Mouse (Mus musculus): ENCODE data around the gene AI837181. TPM values are rescaled to one million over a fixed set of nuclear protein-coding genes. Genes with fewer than 3 reads are reported as not detected.
A peak's percentile ranks its signal among the peaks of the same experiment; 100 is the strongest.

AI837181 gene
- polyA plus RNA-seq, 1 experiment from 2014 or later, result 63.9 TPM

DNA sequence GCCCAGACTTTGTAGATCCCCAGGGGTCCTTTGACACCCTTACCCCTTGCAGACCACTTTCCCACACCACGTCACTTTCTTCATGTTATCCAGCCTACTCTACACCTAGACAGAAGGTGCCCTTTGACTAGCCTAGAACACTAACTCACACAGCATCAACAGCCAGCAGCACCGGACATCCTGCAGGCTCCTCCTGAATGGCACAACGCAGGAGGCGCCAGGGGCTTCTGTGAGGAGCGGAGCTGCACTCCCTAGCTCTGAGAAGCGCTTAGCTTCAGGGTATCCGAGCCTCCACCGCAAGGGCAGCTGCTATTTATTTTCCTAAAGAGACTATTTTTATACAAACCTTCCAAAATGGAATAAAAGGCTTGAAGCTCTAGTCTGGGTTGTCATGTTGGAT lies 30.6 kb downstream of the AI837181 start:
- Histone ChIP-seq H3K36me3 (peaks cover 16% of the 10 kb centered on the region), H3K27me3 (ENCODE audit: insufficient read depth, poor library complexity, severe bottlenecking) (peaks cover 36% of the 10 kb centered on the region), H3K4me1 (replicated peaks) (peaks cover 46% of the 10 kb centered on the region), H3K9me3 (no peaks in the 10 kb centered on the region), H3K4me3 (peak overlapping the region; percentile 92), H3K27ac (0 out of 2 replicates have a peak overlapping the region, but pooled peaks have one; percentile 93)
- no peak for DNase-seq (ENCODE audit: low spot score)
- WGBS, result 64% methylated on average over 8 of the region's 8 CpGs

- Histone ChIP-seq H3K4me1 (replicated peaks) (peaks cover 52% of the 10 kb centered on the region), H3K27me3 (ENCODE audit: insufficient read depth, poor library complexity, severe bottlenecking) (peaks cover 27% of the 10 kb centered on the region), H3K36me3 (peaks cover 16% of the 10 kb centered on the region), H3K27ac (peak overlapping the region; percentile 93), H3K9me3 (no peaks in the 10 kb centered on the region), H3K4me3 (peak overlapping the region; percentile 92)
- 4% methylated on average over 26 of the region's 26 CpGs for WGBS
- no peak for DNase-seq (ENCODE audit: low spot score)
Measured at GRCm38 (mm10) chr19:5456241-5456921, 31.4 kb downstream of the AI837181 start.

DNA sequence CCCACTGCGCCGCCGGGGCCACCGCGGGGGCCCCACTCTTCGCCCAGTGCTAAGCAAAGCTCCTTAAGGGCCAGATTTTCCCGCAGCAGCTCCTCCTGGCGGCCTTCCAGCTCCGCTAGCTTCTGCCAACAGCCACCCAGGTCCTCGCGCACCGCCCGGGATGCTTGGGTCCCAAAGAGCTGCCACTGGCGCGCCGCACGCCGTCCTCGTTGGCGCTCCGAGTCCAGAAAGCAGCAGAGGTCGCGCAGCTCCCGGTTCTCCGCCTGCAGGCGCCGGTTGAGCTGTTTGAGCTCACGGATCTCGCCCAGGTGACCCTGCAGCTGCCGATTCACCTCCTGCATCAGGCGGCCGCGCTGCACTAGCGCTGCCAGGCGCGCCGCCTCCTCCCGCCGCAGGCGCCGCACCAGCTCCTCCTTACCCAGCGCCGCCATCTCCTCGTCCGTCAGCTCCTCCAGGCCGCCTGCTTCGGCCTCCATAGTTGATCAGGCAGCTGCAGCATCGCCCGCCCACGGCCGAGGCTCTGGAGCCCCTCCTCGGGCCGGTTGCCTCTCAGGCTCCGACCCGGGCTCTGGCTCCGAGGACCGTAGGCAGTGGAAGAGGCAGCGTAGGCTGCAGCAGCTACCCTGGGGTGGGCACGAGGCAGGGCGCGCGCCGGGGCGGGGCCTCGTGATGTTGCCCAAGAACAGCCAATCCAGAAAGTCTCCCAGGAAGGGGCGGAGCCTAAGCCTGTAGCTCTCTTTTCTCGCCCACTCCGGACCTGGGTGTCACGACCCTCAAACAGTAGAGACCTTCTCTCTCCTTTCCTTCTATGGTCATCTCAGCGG lies 32.2 kb downstream of the AI837181 start:
- H3K36me3 ChIP-seq, result peaks cover 16% of the 10 kb centered on the region
- H3K9me3 ChIP-seq, result no peaks in the 10 kb centered on the region
- DNase-seq (ENCODE audit: low spot score), result peak; percentile 95
- peaks cover 54% of the 10 kb centered on the region for H3K4me1 ChIP-seq (replicated peaks)
- H3K27ac ChIP-seq, result peak overlapping the region; percentile 93
- WGBS, result under 1% methylated on average over 70 of the region's 70 CpGs
- peak overlapping the region; percentile 92 for H3K4me3 ChIP-seq
- peaks cover 22% of the 10 kb centered on the region for H3K27me3 ChIP-seq (ENCODE audit: insufficient read depth, poor library complexity, severe bottlenecking)

DNA sequence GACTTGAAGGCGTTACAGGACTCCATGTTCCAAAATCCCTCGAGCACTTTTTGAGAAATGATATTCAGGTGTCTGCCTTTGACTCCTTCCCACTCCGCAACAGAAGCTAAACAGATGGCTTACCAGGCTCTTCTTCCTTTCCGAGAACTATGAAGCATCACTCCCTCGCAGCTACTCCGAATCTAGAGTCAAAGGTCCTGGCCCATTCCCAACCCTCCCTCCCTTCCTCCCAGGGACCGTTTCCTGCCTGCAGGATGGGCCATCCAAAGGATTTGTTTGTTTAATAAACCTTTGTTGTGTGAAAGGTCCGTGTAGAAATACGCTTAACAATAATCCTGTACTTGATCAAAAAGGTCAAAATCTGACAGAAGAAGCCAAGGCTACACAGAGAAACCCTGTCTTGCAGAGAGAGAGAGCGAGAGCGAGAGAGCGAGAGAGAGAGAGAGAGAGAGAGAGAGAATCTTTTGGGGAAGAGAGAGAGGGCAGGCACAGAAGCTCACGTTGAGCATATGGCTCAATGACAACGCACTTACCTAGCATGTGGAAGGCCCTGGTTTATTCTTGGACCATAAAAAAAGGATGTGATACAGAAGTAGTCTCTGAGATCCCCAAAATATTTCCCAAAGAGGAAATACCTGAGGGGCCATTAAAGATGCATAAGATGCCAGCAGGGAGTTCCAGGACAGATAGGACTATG lies 33.0 kb downstream of the AI837181 start, which contains the start of gene Ccdc85b:
Gene Ccdc85b (minus strand): TSS at position 149 of the 697 bp plus-strand sequence.
- H3K9me3 ChIP-seq, result no peaks in the 10 kb centered on the region
- H3K4me1 ChIP-seq (replicated peaks), result peaks cover 54% of the 10 kb centered on the region
- no peak for DNase-seq (ENCODE audit: low spot score)
- H3K27ac ChIP-seq, result peak within 1 kb of the TSS; percentile 93
- 20% methylated on average over 14 of the region's 14 CpGs for WGBS
- peaks cover 22% of the 10 kb centered on the region for H3K27me3 ChIP-seq (ENCODE audit: insufficient read depth, poor library complexity, severe bottlenecking)
- H3K36me3 ChIP-seq, result peaks cover 23% of the 10 kb centered on the region
- peak within 1 kb of the TSS; percentile 92 for H3K4me3 ChIP-seq

DNA sequence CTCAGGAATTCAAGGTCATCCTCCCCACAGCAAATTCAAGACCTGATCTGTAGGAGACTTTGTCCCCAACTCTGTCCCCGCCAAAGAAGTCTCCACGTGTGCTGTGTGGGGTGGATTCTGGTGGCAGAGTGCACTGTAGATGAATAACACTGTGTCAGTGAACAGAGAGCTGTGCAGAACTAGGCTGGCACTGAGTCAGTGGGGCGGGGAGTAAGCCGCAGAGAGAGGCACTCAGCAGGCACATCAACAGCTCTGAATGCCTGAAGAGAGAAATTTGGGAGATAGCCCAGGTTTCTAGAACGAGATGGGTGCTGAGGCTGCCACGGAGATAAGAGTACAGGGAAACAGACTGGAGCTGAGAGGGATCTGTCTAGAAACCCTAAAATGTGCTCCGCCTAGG lies 34.1 kb downstream of the AI837181 start:
- 71% methylated on average over 7 of the region's 7 CpGs for whole genome bisulfite sequencing
- Histone ChIP-seq H3K36me3 (peaks cover 29% of the 10 kb centered on the region), H3K27me3 (ENCODE audit: insufficient read depth, poor library complexity, severe bottlenecking) (peaks cover 22% of the 10 kb centered on the region), H3K4me1 (replicated peaks) (peaks cover 59% of the 10 kb centered on the region), H3K4me3 (no peak overlapping the region), H3K27ac (no peak overlapping the region), H3K9me3 (no peaks in the 10 kb centered on the region)
- no peak for DNase-seq (ENCODE audit: low spot score)

DNA sequence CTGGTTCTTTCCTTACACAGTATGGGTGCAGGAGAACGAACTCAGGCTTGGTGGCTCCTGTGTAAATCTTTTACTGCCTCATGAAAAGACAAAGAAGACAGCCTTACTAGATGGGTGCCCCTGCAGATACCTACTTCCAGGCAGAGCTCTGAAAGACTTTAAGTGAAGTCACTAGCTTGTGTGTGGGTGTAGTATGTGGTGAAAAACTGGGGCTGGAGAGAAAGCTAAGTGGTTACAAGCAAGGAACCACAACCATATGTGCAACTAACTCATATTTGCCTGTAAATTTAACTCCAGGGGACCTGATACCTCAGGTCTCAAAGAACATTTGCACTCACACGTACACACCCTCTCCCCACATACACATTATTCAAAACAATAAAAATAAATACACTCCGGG lies 35.0 kb downstream of the AI837181 start:
- DNase-seq (ENCODE audit: low spot score), result no peak
- H3K36me3 ChIP-seq, result peaks cover 29% of the 10 kb centered on the region
- peak overlapping the region; percentile 87 for H3K4me3 ChIP-seq
- peaks cover 58% of the 10 kb centered on the region for H3K4me1 ChIP-seq (replicated peaks)
- H3K27ac ChIP-seq, result peak overlapping the region; percentile 88
- 26% methylated on average over 3 of the region's 3 CpGs for WGBS
- H3K9me3 ChIP-seq, result no peaks in the 10 kb centered on the region
- H3K27me3 ChIP-seq (ENCODE audit: insufficient read depth, poor library complexity, severe bottlenecking), result peaks cover 22% of the 10 kb centered on the region

- under 1% methylated on average over 32 of the region's 32 CpGs for WGBS
- Histone ChIP-seq H3K4me3 (peak within 1 kb of the TSS; percentile 87), H3K4me1 (replicated peaks) (peaks cover 52% of the 10 kb centered on the region), H3K27ac (peak within 1 kb of the TSS; percentile 88), H3K27me3 (ENCODE audit: insufficient read depth, poor library complexity, severe bottlenecking) (peaks cover 22% of the 10 kb centered on the region), H3K36me3 (peaks cover 33% of the 10 kb centered on the region), H3K9me3 (no peaks in the 10 kb centered on the region)
- DNase-seq (ENCODE audit: low spot score), result peak; percentile 93
Measured at GRCm38 (mm10) chr19:5460465-5460911, 35.5 kb downstream of the AI837181 start, which contains the start of gene Fibp. Gene Fibp (plus strand): TSS chr19:5460615.

GRCm38 (mm10) chr19:5461411-5461810 lies 36.5 kb downstream of the AI837181 start:
- peaks cover 42% of the 10 kb centered on the region for H3K36me3 ChIP-seq
- H3K27ac ChIP-seq, result no peak overlapping the region
- peaks cover 16% of the 10 kb centered on the region for H3K27me3 ChIP-seq (ENCODE audit: insufficient read depth, poor library complexity, severe bottlenecking)
- H3K9me3 ChIP-seq, result no peaks in the 10 kb centered on the region
- no peak for DNase-seq (ENCODE audit: low spot score)
- peak overlapping the region; percentile 87 for H3K4me3 ChIP-seq
- H3K4me1 ChIP-seq (replicated peaks), result peaks cover 43% of the 10 kb centered on the region
- WGBS, result 91% methylated on average over 6 of the region's 6 CpGs

DNA sequence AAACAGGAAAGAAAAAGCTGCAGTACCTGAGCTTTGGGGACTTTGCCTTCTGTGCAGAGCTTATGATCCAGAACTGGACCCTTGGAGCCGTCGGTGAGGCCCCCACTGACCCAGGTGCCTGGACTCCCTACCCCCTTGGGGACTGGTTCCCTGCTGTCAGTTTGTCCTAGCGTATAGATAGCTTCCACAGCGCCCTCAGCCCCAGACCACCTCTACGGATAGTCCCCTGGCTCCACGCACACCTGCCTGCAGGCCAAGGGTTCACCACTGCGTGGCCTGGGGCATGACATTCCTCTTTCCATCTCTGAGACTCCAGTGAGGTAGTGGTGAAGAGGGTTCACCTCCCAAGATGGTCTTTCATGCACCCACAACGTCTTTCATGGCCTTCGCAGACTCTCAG lies 38.3 kb downstream of the AI837181 start:
- 86% methylated on average over 9 of the region's 9 CpGs for WGBS
- Histone ChIP-seq H3K4me1 (replicated peaks) (peaks cover 26% of the 10 kb centered on the region), H3K27me3 (ENCODE audit: insufficient read depth, poor library complexity, severe bottlenecking) (peaks cover 16% of the 10 kb centered on the region), H3K27ac (no peak overlapping the region), H3K4me3 (peak overlapping the region; percentile 39; the same call in 1 of the 2 replicates), H3K9me3 (no peaks in the 10 kb centered on the region), H3K36me3 (peaks cover 60% of the 10 kb centered on the region)
- DNase-seq (ENCODE audit: low spot score), result no peak

DNA sequence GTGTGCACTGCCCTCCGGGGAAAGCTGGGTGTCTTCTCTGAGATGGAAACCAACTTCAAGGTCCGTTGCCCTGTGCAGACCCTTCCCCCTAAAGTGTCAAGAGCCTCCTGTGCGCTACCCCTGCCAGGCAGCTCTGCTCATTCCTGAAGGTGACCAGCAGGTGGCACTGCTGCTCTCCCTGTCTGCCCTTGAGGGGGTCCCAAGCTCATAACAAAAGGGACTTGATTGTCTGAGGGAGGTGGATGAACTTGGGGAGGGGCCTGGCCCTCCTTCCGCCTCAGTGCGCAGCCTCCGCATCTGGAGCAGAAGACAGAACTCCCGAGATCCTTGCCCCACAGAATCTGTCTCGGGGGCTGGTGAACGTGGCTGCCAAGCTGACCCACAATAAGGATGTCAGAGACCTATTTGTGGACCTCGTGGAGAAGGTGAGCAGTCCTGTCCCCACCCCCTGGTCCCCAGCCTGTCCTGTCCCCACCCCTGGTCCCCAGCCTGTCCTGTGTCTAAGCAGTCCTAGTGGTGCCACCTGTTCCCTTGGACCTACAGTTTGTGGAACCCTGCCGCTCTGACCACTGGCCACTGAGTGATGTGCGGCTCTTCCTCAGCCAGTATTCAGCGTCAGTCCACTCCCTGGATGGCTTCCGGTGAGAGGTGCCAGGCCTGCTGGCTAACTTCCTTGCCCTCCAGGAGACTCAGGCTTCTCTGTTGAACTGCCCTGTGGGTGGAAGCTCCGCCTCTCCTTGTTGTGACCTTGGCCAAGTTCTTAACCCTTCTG lies 39.0 kb downstream of the AI837181 start:
- peak overlapping the region; percentile 39 for H3K4me3 ChIP-seq
- H3K27ac ChIP-seq, result peak overlapping the region; percentile 87
- DNase-seq (ENCODE audit: low spot score), result peak; percentile 80
- peaks cover 27% of the 10 kb centered on the region for H3K4me1 ChIP-seq (replicated peaks)
- WGBS, result 55% methylated on average over 15 of the region's 15 CpGs
- H3K36me3 ChIP-seq, result peaks cover 63% of the 10 kb centered on the region
- peaks cover 9% of the 10 kb centered on the region for H3K27me3 ChIP-seq (ENCODE audit: insufficient read depth, poor library complexity, severe bottlenecking)
- no peaks in the 10 kb centered on the region for H3K9me3 ChIP-seq

- peaks cover 63% of the 10 kb centered on the region for H3K36me3 ChIP-seq
- H3K4me3 ChIP-seq, result no peak overlapping the region
- H3K4me1 ChIP-seq (replicated peaks), result peaks cover 24% of the 10 kb centered on the region
- 95% methylated on average over 8 of the region's 8 CpGs for WGBS
- DNase-seq (ENCODE audit: low spot score), result no peak
- no peak overlapping the region for H3K27ac ChIP-seq
- H3K9me3 ChIP-seq, result no peaks in the 10 kb centered on the region
- no peaks in the 10 kb centered on the region for H3K27me3 ChIP-seq (ENCODE audit: insufficient read depth, poor library complexity, severe bottlenecking)
Measured at GRCm38 (mm10) chr19:5465037-5465436, 40.1 kb downstream of the AI837181 start.
